Mouse (Mus musculus) kidney, adult 2 months (tissue): ENCODE measurements around the gene Mrto4.

ENCODE experiments used
- CTCF ChIP-seq: fragments of 200-500 bp; conservative IDR thresholded peaks from 2 replicates; pipeline ENCODE4 v1.5.1; 2011; ENCODE audit warnings: low read depth, mild to moderate bottlenecking, control low read depth, low read length, moderate library complexity, mixed read lengths; ENCODE audit not compliant: insufficient read depth, insufficient read length
- POLR2A ChIP-seq: fragments of 200-500 bp; IDR thresholded peaks from one replicate; pipeline ENCODE4 v1.6.1; 2011; ENCODE audit warnings: low read depth, low read length, control low read depth

DNA sequence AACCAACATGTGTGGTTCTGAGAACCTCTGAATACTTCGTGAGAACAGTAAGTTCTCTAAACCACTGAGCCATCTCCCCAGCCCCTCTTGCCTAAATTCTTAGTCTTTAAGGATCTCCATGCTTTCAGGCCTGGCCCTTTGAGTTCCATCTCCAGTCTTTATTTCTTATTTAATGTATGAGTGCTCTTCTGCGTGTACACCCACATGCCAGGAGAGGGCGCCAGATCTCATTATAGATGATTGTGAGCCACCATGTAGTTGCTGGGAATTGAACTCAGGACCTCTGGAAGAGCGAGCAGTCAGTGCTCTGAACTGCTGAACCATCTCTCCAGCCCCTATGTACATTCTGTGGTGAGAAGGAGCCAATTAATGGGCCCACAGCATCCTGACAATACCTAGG is 39.7 kb downstream of the Mrto4 start:
- no peak for TF ChIP-seq POLR2A
- peak; percentile 48 for TF ChIP-seq CTCF
